Mouse (Mus musculus) heart, embryonic 12.5 days (tissue): ENCODE results near the gene Kcnk2. TPM values are rescaled to one million over a fixed set of nuclear protein-coding genes. Genes with fewer than 3 reads are reported as not detected.

Source experiments
- ATAC-seq: fragments of 200-750 bp; cut with Nextera tagmentation; 2 replicates; pipeline ENCODE4 v1.8.0; 2017; ENCODE audit warnings: moderate TSS enrichment, moderate library complexity; ENCODE audit not compliant: insufficient number of reproducible peaks, low FRiP score
- H3K27ac ChIP-seq: fragments of 300-500 bp; sonication (generic); 2 replicates; pipeline ENCODE4 v1.5.1; 2016; ENCODE audit warnings: mild to moderate bottlenecking, moderate library complexity; ENCODE audit not compliant: poor library complexity, severe bottlenecking
- H3K27me3 ChIP-seq: fragments of 300-500 bp; sonication (generic); replicated peaks from 2 replicates; pipeline ENCODE4 v1.6.1; 2016; ENCODE audit warnings: mild to moderate bottlenecking, moderate library complexity
- H3K36me3 ChIP-seq: fragments of 300-500 bp; sonication (generic); 2 replicates; pipeline ENCODE4 v1.6.1; 2016; ENCODE audit warnings: mild to moderate bottlenecking, moderate library complexity
- H3K4me1 ChIP-seq: fragments of 300-500 bp; sonication (generic); replicated peaks from 2 replicates; pipeline ENCODE4 v1.6.1; 2016; ENCODE audit warnings: mild to moderate bottlenecking
- H3K4me2 ChIP-seq: fragments of 300-500 bp; sonication (generic); 2 replicates; pipeline ENCODE4 v1.6.1; 2016; ENCODE audit warnings: mild to moderate bottlenecking, moderate library complexity
- H3K4me3 ChIP-seq: fragments of 300-500 bp; sonication (generic); 2 replicates; pipeline ENCODE4 v1.5.1; 2016; ENCODE audit warnings: mild to moderate bottlenecking
- H3K9ac ChIP-seq: fragments of 300-500 bp; sonication (generic); 2 replicates; pipeline ENCODE4 v1.6.1; 2016; ENCODE audit warnings: mild to moderate bottlenecking, moderate library complexity
- H3K9me3 ChIP-seq: fragments of 300-500 bp; sonication (generic); replicated peaks from 2 replicates; pipeline ENCODE4 v1.6.1; 2016; ENCODE audit warnings: mild to moderate bottlenecking, moderate library complexity
- WGBS: fragments of 180-500 bp; shearing (Covaris S2); methylation state at CpG from one replicate; pipeline ENCODE4 v1.1.7; 2016; 5-methylcytosine and 5-hydroxymethylcytosine counted together
- polyA plus RNA-seq: library from polyadenylated mRNA; unstranded; fragments of >200 nt; fragmentation: Nextera tagmentation; extraction: Ambion mirVana; gene quantifications from 2 replicates; pipeline ENCODE4 v1.2.1, GENCODE M21; 2016

Gene Kcnk2
- polyA plus RNA-seq, result 0.45 and 0.90 TPM in 2 replicates

DNA sequence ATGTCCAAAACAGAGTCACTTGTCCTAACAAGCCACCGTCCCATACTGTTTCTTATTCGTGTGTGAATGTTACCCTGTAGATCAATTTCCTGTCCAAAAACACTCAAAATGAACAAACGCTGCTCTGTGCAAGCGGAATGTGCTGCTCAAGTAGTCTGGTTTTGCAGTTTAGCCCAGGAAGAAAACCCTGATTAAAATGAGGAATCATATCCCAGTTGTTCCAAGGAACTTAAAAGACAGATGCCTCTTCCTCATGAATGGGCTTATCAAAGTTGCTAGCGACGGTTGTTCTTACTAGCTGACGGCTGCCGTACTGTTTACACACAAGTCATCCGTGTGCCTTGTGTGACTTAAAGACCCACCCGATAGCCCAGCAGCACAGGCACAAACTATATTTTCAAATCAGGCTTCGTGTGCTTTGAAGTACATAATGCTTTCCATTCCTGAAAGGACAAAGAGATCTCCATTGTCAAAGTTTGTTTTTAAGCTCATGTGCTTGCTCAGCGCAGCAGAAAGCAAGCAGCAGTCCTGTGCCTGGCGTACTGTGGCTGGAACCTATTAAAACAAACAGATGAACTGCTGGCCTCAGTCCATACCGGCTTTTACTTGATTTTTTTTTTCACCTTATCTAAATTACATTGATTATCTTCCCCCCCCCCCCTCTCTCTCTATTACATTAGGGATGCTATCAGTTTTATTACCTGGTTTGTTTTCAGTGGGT lies at the start of gene Kcnk2:
TSS of gene Kcnk2 (minus strand) at position 51 of the 721 bp plus-strand sequence.
- no peak for ATAC-seq
- WGBS, result 33% methylated on average over 14 of the region's 14 CpGs
- H3K4me3 ChIP-seq, result 0 out of 2 replicates have a peak within 1 kb of the TSS, but pooled peaks have one; percentile 2
- no peaks in the 10 kb centered on the region; the same call in 1 of the 2 replicates for H3K27me3 ChIP-seq
- H3K4me2 ChIP-seq, result peak within 1 kb of the TSS; percentile 43
- H3K9ac ChIP-seq, result no peak within 1 kb of the TSS
- H3K4me1 ChIP-seq, result no peaks in the 10 kb centered on the region
- H3K27ac ChIP-seq, result no peak within 1 kb of the TSS
- no peaks in the 10 kb centered on the region for H3K36me3 ChIP-seq
- H3K9me3 ChIP-seq, result no peaks in the 10 kb centered on the region

DNA sequence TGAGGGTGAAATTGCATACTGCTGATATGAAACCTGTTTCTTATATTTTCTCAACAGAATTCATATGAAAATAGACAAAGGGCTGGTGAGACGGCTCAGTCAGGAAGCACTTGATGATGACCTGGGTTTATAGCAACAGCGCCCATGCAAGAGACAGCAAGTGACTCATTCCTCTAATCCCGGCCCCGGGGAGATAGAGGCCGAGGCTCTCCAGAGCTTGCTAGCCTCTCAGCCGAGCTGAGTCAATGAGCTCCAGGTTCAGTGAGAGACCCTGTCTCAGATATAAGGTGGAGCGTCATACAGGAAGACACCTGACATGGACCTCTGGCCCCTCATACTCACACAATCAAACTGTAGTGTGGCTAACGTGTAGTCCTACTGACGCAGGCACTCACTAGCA lies 38.7 kb upstream of the Kcnk2 start:
- ATAC-seq, result no peak
- Histone ChIP-seq H3K4me2 (no peak overlapping the region), H3K36me3 (no peaks in the 10 kb centered on the region), H3K27ac (no peak overlapping the region), H3K4me3 (no peak overlapping the region), H3K27me3 (no peaks in the 10 kb centered on the region), H3K4me1 (no peaks in the 10 kb centered on the region), H3K9ac (no peak overlapping the region), H3K9me3 (no peaks in the 10 kb centered on the region)
- 66% methylated on average over 9 of the region's 9 CpGs for WGBS

- Histone ChIP-seq H3K27me3 (no peaks in the 10 kb centered on the region), H3K4me2 (no peak overlapping the region), H3K9me3 (no peaks in the 10 kb centered on the region), H3K9ac (no peak overlapping the region), H3K27ac (no peak overlapping the region), H3K36me3 (no peaks in the 10 kb centered on the region), H3K4me1 (no peaks in the 10 kb centered on the region), H3K4me3 (no peak overlapping the region)
- 63% methylated on average over 5 of the region's 5 CpGs for WGBS
- ATAC-seq, result no peak
Measured at GRCm38 (mm10) chr1:189437126-189437525, 35.1 kb upstream of the Kcnk2 start.

DNA sequence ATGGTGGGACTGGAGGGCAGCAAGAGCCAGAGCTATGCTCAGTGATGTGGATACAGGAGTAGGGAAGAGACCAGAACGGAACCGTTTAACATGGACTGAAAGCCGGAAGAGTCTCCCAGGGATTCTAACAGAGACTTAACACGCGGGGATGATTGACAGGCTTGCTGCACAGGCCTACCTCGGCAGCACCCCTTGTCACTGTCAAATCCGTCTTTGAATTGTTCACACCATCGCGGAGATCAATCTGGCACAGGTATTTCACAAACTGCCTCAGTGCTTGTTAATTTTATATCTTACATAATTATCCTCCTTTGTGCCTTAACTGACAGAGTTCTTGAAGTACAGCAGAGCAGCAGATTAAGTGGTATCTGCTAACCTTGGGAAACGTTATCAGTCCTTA lies 33.4 kb upstream of the Kcnk2 start:
- Histone ChIP-seq H3K9me3 (no peaks in the 10 kb centered on the region), H3K9ac (no peak overlapping the region), H3K27ac (no peak overlapping the region), H3K4me1 (no peaks in the 10 kb centered on the region; the same call in 1 of the 2 replicates), H3K36me3 (no peaks in the 10 kb centered on the region), H3K4me3 (no peak overlapping the region), H3K27me3 (no peaks in the 10 kb centered on the region), H3K4me2 (no peak overlapping the region)
- ATAC-seq, result no peak
- 75% methylated on average over 10 of the region's 10 CpGs for WGBS

DNA sequence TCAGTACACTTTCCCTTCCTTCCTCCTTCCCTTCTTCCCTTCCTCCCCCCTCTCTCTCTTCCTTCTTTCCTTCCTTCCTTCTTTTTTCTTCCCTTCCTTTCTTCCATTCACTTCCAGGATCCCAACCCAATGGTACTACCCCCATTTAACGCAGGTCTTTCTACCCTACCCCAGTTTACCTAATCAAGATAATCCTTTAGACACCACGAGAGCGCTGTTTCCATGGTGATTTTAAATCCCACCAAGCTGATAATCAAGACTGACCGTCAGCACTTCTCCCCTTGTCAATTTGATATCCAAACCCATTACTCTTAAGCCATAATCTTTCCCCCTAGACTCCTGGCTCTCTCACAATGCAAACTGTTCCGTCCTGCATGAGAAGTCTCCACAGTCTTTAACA lies 29.4 kb upstream of the Kcnk2 start:
- no peaks in the 10 kb centered on the region; the same call in 1 of the 2 replicates for H3K4me1 ChIP-seq
- ATAC-seq, result no peak
- H3K27me3 ChIP-seq, result no peaks in the 10 kb centered on the region
- no peaks in the 10 kb centered on the region for H3K36me3 ChIP-seq
- H3K4me3 ChIP-seq, result no peak overlapping the region
- no peak overlapping the region for H3K9ac ChIP-seq
- no peak overlapping the region for H3K27ac ChIP-seq
- no peaks in the 10 kb centered on the region for H3K9me3 ChIP-seq
- WGBS, result 30% methylated on average over 5 of the region's 5 CpGs
- H3K4me2 ChIP-seq, result no peak overlapping the region

GRCm38 (mm10) chr1:189430534-189430933 lies 28.5 kb upstream of the Kcnk2 start:
- ATAC-seq, result no peak
- Histone ChIP-seq H3K9me3 (no peaks in the 10 kb centered on the region), H3K4me2 (no peak overlapping the region), H3K4me3 (no peak overlapping the region), H3K27ac (no peak overlapping the region), H3K36me3 (no peaks in the 10 kb centered on the region), H3K4me1 (no peaks in the 10 kb centered on the region; the same call in 1 of the 2 replicates), H3K27me3 (no peaks in the 10 kb centered on the region), H3K9ac (no peak overlapping the region)
- 35% methylated on average over 4 of the region's 4 CpGs for WGBS

DNA sequence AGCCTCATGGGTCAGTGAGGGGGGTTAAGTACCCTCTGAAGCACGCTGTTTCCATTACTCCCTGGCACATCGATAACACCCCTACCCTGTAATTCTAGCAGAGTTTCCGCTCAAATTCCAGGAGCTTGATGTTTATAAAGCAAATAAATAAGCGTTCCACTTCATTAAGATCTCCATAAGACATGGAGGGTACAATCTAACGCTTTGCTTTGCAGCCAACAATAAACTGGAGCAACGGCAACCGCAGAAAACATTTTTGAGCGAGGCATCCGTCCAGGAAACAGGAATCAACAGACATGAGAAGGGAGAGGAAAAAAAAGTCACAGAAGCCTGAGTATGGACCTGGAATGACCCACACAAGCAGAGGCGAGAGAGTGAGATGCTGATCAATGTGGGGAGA lies 27.5 kb upstream of the Kcnk2 start:
- WGBS, result 81% methylated on average over 10 of the region's 10 CpGs
- no peaks in the 10 kb centered on the region for H3K36me3 ChIP-seq
- H3K4me3 ChIP-seq, result no peak overlapping the region
- H3K27ac ChIP-seq, result no peak overlapping the region
- H3K4me2 ChIP-seq, result no peak overlapping the region
- H3K4me1 ChIP-seq, result no peaks in the 10 kb centered on the region; the same call in 1 of the 2 replicates
- H3K9me3 ChIP-seq, result no peaks in the 10 kb centered on the region
- H3K9ac ChIP-seq, result no peak overlapping the region
- no peak for ATAC-seq
- no peaks in the 10 kb centered on the region for H3K27me3 ChIP-seq

GRCm38 (mm10) chr1:189426252-189426651 lies 24.2 kb upstream of the Kcnk2 start:
- Histone ChIP-seq H3K27ac (no peak overlapping the region), H3K36me3 (no peaks in the 10 kb centered on the region), H3K4me2 (no peak overlapping the region), H3K9ac (no peak overlapping the region), H3K4me3 (no peak overlapping the region), H3K4me1 (no peaks in the 10 kb centered on the region; the same call in 1 of the 2 replicates), H3K27me3 (no peaks in the 10 kb centered on the region), H3K9me3 (no peaks in the 10 kb centered on the region)
- 78% methylated on average over 11 of the region's 11 CpGs for WGBS
- ATAC-seq, result no peak

- ATAC-seq, result no peak
- Histone ChIP-seq H3K4me3 (no peak overlapping the region), H3K4me2 (no peak overlapping the region), H3K36me3 (no peaks in the 10 kb centered on the region), H3K27ac (no peak overlapping the region), H3K9ac (no peak overlapping the region), H3K9me3 (no peaks in the 10 kb centered on the region), H3K4me1 (no peaks in the 10 kb centered on the region), H3K27me3 (no peaks in the 10 kb centered on the region)
- WGBS, result 57% methylated on average over 1 of the region's 1 CpGs
Measured at GRCm38 (mm10) chr1:189419914-189420313, 17.8 kb upstream of the Kcnk2 start.

- ATAC-seq, result no peak
- H3K9me3 ChIP-seq, result no peaks in the 10 kb centered on the region
- H3K27me3 ChIP-seq, result no peaks in the 10 kb centered on the region
- H3K27ac ChIP-seq, result no peak overlapping the region
- H3K9ac ChIP-seq, result no peak overlapping the region
- no peak overlapping the region for H3K4me3 ChIP-seq
- WGBS, result 82% methylated on average over 6 of the region's 6 CpGs
- no peaks in the 10 kb centered on the region for H3K36me3 ChIP-seq
- H3K4me1 ChIP-seq, result no peaks in the 10 kb centered on the region
- H3K4me2 ChIP-seq, result no peak overlapping the region
Measured at GRCm38 (mm10) chr1:189409906-189410305, 7.8 kb upstream of the Kcnk2 start.

- no peak overlapping the region for H3K4me2 ChIP-seq
- WGBS, result 65% methylated on average over 10 of the region's 10 CpGs
- H3K9me3 ChIP-seq, result no peaks in the 10 kb centered on the region
- H3K36me3 ChIP-seq, result no peaks in the 10 kb centered on the region
- no peak for ATAC-seq
- no peaks in the 10 kb centered on the region; the same call in 1 of the 2 replicates for H3K27me3 ChIP-seq
- no peak overlapping the region for H3K9ac ChIP-seq
- no peaks in the 10 kb centered on the region for H3K4me1 ChIP-seq
- no peak overlapping the region for H3K27ac ChIP-seq
- H3K4me3 ChIP-seq, result no peak overlapping the region
Measured at GRCm38 (mm10) chr1:189405221-189405620, 3.1 kb upstream of the Kcnk2 start.

DNA sequence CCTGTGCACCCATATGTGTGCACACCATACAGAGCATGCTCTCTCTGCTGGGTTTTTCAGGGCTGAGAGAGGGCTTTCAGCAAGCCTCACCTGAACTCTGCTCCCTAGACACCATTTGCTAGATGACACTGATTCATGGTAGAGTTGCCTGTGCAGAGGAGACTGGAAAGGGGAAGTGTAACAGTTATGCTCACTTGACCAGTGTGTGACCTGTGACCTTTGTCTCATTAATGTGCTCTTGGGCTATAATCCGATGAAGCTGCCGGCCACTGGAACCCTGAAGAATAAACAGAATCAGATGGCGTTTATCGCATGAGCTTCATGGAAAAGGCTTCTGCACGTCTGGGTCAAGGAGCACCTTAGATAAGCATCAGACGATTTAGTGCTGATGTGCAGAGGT lies 1.5 kb upstream of the Kcnk2 start:
- H3K4me3 ChIP-seq, result no peak overlapping the region
- 73% methylated on average over 6 of the region's 6 CpGs for WGBS
- no peak for ATAC-seq
- no peaks in the 10 kb centered on the region for H3K9me3 ChIP-seq
- H3K27ac ChIP-seq, result no peak overlapping the region
- no peaks in the 10 kb centered on the region; the same call in 1 of the 2 replicates for H3K27me3 ChIP-seq
- no peaks in the 10 kb centered on the region for H3K36me3 ChIP-seq
- no peak overlapping the region for H3K9ac ChIP-seq
- H3K4me2 ChIP-seq, result no peak overlapping the region
- H3K4me1 ChIP-seq, result no peaks in the 10 kb centered on the region
